Mouse (Mus musculus): ENCODE data around the gene Cage1. TPM values are rescaled to one million over a fixed set of nuclear protein-coding genes. Genes with fewer than 3 reads are reported as not detected.

The Cage1 gene
- total RNA-seq, 2 experiments from 2014 or later: 3.2 to 4.1 TPM

GRCm38 (mm10) chr13:38012436-38012835, 24.4 kb downstream of the Cage1 start:
- DNase-seq (ENCODE audit: extremely low spot score in 1 of 2, low spot score in 1 of 2): no peak

GRCm38 (mm10) chr13:38010444-38010910, 26.4 kb downstream of the Cage1 start:
- no peak for DNase-seq (ENCODE audit: extremely low spot score in 1 of 2, low spot score in 1 of 2)

- DNase-seq (ENCODE audit: extremely low spot score in 1 of 2, low spot score in 1 of 2): no peak
Measured at GRCm38 (mm10) chr13:38009721-38010408, 27.0 kb downstream of the Cage1 start.

DNA sequence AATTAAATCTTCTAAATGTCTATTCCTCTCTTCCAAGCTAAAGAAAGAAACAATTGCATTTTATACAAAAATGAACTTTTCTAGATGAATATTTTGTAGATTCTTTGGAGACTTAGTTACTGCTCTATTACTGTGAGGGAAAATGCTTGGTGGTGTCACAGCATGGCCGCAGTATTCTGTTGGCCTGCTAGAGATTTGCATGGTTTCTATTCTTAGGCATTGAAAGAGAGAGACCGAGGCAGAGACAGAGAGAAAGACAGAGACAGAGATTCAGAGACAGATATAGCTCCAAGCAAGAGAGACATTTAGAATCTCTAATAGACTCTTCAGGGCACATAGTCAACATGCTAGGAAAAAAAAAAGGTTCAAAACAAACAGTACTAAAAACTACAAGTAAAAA, 28.9 kb downstream of the Cage1 start:
- DNase-seq (ENCODE audit: extremely low spot score in 1 of 2, low spot score in 1 of 2): no peak

- no peak for DNase-seq (ENCODE audit: extremely low spot score in 1 of 2, low spot score in 1 of 2)
Measured at GRCm38 (mm10) chr13:38002461-38002860, 34.4 kb downstream of the Cage1 start.

DNA sequence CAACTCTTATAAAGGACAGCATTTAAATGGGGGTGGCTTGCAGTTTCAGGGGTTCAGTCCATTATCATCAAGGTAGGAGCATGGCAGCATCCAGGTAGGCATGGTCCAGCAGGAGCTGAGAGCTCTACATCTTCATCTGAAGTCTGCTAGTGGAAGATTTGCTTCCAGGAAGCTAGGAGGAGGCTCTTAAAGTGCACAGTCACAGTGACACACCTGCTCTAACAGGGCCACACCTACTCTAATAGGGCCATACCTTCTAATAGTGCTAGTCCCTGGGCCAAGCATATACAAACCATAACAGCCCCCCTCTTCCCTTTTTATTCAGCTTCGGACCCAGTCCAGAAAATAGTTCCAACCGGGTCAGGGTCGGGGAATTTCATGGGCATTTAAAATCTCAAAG, 37.2 kb downstream of the Cage1 start:
- no peak for DNase-seq (ENCODE audit: extremely low spot score in 1 of 2, low spot score in 1 of 2)

GRCm38 (mm10) chr13:37994405-37994749, 42.5 kb downstream of the Cage1 start:
- DNase-seq (ENCODE audit: extremely low spot score in 1 of 2, low spot score in 1 of 2): no peak

- peak; percentile 90 for DNase-seq (ENCODE audit: extremely low spot score in 1 of 2, low spot score in 1 of 2)
Measured at GRCm38 (mm10) chr13:37993704-37994404, 43.0 kb downstream of the Cage1 start, which contains the start of gene Ssr1. Gene Ssr1 (minus strand): TSS chr13:37994217.

DNA sequence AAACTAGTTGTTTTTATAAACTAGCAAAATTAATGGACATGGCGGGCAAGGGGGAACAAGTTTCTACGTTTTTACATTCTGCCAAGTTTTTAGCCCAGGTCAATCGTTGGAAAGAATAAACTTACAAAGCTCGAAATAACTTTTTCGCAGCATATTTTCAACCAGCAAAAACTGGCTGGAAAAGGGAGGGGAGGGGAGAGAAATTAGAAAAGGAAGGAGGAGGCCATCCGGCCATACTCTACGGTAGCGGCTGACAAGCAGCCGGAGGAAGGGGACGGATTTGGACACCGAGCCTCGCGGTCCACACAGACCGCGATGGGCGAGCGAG, 43.5 kb downstream of the Cage1 start:
- DNase-seq (ENCODE audit: extremely low spot score in 1 of 2, low spot score in 1 of 2): no peak

DNA sequence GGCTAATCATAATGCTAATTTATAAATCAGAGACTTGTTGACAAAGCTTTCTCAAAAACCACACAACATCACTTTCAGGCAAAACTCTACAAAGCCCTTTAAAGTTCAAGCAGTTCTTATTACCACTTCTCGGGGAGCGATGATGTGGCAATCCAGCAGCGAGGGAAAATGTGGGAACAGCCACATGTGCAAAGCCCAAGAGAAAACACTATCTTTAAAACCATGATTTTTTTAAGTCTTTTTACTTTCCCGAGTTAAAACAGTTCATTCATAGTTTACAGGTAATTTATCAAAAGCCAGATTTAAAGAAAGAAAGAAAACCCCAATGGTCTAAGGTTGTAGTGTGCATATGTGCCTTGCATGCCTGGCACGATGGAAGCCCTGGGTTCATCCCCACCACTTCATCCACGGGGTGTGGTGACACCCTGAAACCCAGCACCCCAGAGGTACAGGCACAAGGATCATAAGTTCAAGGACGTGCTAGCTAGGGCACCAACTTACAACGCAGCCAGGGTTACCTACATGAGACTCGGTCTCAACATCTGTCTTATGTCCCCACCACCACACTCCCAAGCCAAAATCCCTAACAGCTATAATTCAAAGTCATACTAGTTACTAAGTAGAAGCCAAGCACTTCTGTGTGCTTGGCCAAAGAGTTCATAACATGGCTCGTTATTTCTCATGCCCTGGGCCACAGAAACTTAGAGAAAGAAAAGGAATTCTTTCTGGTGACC, 44.1 kb downstream of the Cage1 start:
- DNase-seq (ENCODE audit: extremely low spot score in 1 of 2, low spot score in 1 of 2): no peak

- DNase-seq (ENCODE audit: extremely low spot score in 1 of 2, low spot score in 1 of 2): no peak
Measured at GRCm38 (mm10) chr13:37989701-37990100, 47.2 kb downstream of the Cage1 start.

- no peak for DNase-seq (ENCODE audit: extremely low spot score in 1 of 2, low spot score in 1 of 2)
Measured at GRCm38 (mm10) chr13:37986166-37986565, 50.7 kb downstream of the Cage1 start.

DNA sequence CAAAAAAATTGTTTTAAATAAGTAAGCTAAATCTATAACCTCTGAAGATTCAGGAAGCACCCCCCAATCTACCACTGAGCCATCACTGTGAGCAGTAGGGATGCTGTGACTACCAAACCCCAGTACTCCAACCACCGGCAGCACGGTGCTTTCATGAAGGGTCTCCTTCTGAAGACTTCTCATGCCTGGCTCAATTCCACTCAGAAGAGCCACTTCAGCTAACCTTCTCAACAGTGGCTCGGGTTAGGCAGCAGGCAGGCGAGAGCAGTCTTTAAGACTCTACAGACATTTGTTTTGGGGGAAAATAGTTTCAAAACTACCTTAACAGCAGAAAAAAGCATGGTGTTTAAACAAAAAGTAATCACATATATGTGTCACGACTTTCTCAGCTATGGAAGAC, 55.8 kb downstream of the Cage1 start:
- DNase-seq (ENCODE audit: extremely low spot score in 1 of 2, low spot score in 1 of 2): no peak

- no peak for DNase-seq (ENCODE audit: extremely low spot score in 1 of 2, low spot score in 1 of 2)
Measured at GRCm38 (mm10) chr13:37980346-37980745, 56.5 kb downstream of the Cage1 start.

DNA sequence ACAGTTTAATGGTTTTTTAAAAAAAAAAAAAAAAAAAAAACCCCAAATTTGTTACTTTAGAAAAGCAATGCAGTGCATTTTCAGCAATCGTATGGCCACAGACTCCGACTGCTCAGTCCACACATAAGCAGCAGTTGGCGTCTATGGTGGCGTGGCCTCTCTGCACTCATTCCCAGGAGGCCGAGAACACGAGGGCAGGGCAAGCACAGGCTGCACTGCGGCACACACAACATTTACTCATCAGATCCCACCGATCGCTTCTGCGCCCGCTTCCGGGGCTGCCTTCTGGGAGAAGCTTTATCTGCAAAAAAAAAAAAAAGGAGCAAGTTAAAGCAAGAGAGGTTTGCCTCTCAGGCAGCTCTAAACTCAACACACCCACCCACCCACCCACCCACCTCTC, 57.4 kb downstream of the Cage1 start:
- no peak for DNase-seq (ENCODE audit: extremely low spot score in 1 of 2, low spot score in 1 of 2)

DNA sequence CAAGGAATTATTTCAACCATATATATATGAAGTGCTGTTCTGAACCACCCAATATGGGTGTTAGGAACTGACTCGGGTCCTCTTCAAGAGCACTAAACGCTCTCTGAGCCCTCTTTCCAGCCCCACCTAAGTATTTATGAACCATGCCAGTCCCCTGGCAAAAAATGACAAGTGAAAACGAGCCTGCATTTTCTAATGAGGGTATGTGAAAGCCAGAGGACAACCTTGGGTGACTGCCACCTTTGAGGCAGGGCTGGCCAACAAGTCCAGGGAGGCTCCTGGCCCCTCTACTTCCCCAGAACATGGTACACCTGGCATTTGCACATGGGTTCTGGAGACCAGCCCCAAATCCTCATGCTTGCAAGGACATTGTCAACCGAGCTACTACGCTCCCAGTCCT, 62.1 kb downstream of the Cage1 start:
- no peak for DNase-seq (ENCODE audit: extremely low spot score in 1 of 2, low spot score in 1 of 2)

GRCm38 (mm10) chr13:37974036-37974435, 62.8 kb downstream of the Cage1 start:
- DNase-seq (ENCODE audit: extremely low spot score in 1 of 2, low spot score in 1 of 2): no peak

DNA sequence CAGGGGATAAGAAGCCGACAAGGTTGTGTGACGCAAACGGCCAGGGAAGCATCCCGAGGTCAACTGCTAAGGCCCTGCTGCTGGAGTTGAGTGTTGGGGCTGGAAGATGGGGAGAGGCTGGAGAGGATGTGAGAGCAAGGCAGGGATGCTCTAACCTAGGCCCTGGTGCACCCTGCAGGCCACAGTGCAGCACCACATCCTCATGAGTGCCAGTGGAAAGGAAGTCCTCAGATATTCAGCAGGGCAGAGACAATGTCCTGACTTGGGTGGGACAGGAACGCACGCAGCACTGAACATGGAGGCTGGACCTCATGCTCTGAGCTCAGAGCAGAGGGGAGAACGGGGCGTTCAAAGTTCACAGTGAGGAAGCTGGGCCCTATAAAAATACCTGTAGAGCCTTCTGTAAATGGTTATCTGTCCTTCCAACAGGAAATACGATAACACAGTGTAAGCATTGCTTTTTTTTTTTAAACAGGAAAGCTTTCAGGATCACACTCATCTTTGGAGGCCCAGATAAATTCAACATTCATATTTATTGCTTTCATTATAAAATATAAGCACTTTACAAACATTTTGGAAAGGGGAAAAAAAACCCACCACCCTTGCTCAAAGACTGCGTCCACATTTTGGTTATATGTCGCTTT, 65.9 kb downstream of the Cage1 start:
- no peak for DNase-seq (ENCODE audit: extremely low spot score in 1 of 2, low spot score in 1 of 2)

- no peak for DNase-seq (ENCODE audit: extremely low spot score in 1 of 2, low spot score in 1 of 2)
Measured at GRCm38 (mm10) chr13:37969988-37970387, 66.9 kb downstream of the Cage1 start.

GRCm38 (mm10) chr13:37969337-37969736, 67.5 kb downstream of the Cage1 start:
- peak; percentile 92 to 99 for DNase-seq (ENCODE audit: extremely low spot score in 1 of 2, low spot score in 1 of 2)

GRCm38 (mm10) chr13:37967565-37967964, 69.3 kb downstream of the Cage1 start:
- DNase-seq (ENCODE audit: extremely low spot score in 1 of 2, low spot score in 1 of 2): no peak
